Mouse (Mus musculus): Measurements from ENCODE around the gene Plce1. TPM values are rescaled to one million over a fixed set of nuclear protein-coding genes. Genes with fewer than 3 reads are reported as not detected.
"Not testable (repeated sequence)": the region's sequence is repeated elsewhere in the genome, so short reads cannot be mapped to it uniquely, and the experiment has no call there.

Gene Plce1
- total RNA-seq, 2 experiments from 2014 or later: 18.6 to 23.0 TPM

GRCm38 (mm10) chr19:38639050-38639449 is 158.1 kb downstream of the Plce1 start:
- no peak for DNase-seq

GRCm38 (mm10) chr19:38639805-38640204 is 158.9 kb downstream of the Plce1 start:
- peak; percentile 68 for DNase-seq

GRCm38 (mm10) chr19:38642515-38642914 is 161.6 kb downstream of the Plce1 start:
- DNase-seq: not testable (repeated sequence)

- DNase-seq: no peak
Measured at GRCm38 (mm10) chr19:38644871-38645595, 164.1 kb downstream of the Plce1 start.

DNA sequence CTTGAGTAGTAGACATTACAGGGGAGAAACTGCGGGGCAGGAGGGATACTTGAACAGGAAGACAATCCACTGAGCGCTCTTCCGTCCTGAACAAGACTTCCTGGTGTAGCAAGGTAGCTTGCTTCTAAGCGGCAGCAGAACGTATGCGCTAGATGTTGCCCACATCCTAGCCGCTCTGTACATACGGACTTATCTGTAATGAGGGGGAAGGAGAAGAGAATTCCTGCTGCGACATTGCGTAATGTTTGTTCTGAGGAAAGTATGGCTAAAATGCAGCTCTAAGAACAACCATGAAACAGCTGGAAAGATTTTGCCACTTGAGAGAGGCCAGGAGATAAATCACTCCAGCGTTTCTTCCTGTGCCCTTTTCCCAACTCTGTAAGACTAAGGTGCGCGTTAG is 177.1 kb downstream of the Plce1 start:
- DNase-seq: no peak

DNA sequence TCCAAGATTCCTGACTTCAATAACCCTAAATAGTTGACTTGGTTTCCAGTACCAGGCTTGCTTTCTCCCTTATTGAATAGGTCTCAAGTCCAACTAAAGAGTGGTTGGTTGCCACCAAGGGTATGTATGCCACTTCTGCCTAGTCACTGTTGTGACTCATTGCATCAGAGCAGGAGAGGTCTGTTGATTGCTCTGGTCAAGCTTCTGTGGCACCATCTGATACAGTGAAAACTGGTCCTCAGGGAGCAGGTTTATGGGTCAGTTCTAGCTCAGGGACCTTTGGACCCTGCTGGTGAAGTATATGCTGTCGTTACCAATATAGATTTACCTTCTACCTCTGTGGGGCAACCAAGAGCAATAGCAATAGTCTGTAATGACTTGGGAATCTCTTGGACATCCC is 184.5 kb downstream of the Plce1 start:
- DNase-seq: no peak

GRCm38 (mm10) chr19:38672015-38672600 is 191.2 kb downstream of the Plce1 start:
- DNase-seq: no peak

DNA sequence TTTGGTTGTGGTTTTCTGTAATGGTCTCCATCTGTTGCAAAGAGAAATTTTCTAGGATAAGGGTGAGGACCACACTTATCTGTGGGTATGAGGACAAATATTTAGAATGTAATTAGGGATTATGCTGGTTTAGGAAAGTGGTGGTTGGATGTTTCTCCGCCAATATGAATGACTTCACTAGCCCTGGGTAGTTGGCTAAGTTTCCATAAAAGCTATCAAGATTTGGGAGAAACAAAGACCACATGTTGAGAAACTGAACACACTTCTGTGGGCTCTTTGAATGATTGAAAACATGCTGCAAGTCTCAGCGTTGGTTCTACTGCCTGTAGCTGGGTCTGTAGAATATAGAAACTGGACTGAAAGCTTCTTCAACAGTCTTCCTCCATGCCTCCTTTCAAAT is 193.0 kb downstream of the Plce1 start:
- no peak for DNase-seq

DNA sequence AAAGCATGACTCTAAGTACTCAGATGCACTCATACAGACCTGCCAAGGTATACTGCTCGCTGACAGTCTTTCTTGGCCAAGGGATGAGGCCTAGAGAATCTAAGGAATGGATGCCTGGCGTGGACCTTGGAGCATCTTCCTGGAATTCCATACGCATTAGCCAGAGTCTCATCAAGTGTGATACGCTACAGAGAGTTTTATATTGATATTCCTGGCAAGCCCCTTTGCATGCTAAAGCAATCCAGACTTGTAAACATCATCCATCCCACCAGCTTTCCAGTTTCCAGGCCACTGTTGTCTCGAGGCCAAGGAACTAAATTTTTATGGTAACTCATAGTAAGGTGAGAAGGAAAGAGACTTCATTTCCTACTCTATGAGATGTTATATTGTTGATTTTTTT is 197.7 kb downstream of the Plce1 start:
- no peak for DNase-seq

DNA sequence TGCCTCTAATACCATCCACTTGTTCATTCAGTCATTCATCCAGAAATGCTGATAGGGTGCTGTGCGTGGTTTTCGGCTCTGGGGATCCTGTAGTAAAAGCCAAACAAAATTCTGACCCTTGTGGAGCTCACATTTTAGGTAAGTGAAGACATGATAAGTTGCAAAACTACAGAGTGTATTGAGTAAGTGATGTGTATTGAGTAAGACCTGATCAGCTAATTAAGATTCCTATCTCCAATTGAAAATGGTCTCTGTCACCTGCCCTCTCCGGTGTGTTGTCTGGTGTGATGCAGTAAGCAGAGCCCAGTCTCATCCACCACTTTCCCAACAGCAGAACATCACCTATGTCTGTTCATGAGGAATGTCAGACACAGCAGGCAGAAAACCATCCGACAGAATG is 198.6 kb downstream of the Plce1 start:
- no peak for DNase-seq

DNA sequence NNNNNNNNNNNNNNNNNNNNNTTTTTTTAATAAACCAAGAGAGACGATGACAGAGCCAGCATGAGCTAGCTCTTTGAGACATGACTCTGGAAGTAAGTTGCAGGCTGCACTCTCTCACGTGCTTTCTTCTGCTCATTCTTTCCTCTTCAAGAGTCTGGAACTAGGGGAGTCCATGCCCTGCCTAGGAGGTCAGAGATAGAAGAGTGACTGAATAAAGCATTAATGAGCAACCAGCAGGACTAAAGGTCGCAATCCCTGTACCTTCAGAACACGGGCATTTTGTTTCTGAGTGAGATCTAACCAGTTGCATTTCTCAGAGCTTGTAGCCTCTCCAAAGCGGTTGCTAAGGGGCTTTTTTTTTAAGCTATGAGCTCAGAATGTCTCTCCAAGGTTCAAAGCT is 206.4 kb downstream of the Plce1 start:
- no peak for DNase-seq

DNA sequence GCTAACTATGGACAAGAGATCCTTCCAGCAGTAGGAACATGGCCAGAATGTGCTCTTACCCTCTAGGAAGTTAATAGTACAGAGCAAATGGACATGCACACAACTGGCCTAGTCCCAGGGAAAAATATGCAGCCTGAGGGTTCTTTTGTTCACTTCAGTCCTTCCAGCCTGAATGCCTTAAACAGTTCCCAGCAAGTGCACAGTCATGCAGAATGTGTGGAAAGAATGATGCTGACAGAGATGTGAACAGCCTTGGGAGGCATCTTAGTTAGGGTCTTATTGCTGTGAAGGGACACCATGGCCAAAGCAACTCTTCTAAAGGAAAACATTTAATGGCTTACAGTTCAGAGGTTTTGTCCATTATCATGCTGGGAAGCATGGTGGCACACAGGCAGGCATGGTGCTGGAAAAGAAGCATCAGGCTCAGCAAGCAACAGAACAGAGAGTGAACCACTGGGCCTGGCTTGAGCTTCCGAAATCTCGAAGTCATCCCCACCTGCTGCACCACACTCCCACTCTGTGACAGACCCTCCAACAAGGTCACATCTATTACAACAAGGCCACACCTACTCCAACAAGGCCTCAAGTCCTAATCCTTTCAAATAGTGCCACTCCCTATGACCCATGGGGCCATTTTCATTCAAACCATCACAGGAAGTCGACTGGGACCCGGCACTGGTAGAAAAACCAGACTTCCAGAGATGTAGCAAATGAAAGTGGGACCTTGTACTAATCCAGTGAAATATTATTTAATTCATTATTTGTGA is 208.0 kb downstream of the Plce1 start:
- no peak for DNase-seq

DNA sequence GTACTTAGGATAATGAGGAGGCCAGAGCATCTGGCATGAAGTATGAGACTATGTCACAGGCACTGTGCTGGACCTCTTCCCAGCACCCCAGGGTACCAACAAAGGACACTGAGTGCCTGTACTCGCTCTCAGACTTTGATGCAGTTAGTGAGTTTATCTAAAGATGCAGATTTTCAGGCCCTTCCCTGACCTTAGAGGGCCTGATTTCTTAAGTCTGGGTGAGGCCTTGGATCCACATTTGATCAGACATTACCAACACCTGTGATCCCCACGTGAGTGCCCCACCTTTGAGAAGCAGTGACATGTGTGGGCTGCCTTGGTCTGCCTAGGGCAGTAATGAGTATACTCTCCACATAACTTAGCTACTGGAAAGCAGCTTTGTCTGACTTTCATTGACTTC is 209.4 kb downstream of the Plce1 start:
- DNase-seq: no peak

GRCm38 (mm10) chr19:38691533-38691932 is 210.6 kb downstream of the Plce1 start:
- DNase-seq: no peak

GRCm38 (mm10) chr19:38693331-38693730 is 212.4 kb downstream of the Plce1 start:
- no peak for DNase-seq

DNA sequence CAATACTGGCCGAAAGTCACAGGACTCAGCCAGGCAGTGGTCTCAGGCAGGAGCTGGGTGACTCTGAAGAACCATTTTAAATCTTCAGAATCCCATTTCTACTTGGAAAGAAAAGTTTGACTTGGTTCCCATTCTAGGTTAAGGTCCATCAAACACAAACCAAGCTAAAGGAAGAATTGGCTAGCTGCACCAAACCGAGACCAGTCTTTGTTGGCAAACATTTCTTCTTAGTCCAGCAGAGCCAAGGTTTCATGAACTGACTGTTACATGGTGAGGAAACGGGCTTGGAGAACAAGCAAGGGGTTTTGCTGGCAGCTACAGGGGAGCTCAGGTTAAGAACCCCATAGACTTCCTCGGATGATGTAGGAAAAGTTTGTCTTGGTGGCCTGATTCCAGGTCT is 212.9 kb downstream of the Plce1 start:
- DNase-seq: no peak

DNA sequence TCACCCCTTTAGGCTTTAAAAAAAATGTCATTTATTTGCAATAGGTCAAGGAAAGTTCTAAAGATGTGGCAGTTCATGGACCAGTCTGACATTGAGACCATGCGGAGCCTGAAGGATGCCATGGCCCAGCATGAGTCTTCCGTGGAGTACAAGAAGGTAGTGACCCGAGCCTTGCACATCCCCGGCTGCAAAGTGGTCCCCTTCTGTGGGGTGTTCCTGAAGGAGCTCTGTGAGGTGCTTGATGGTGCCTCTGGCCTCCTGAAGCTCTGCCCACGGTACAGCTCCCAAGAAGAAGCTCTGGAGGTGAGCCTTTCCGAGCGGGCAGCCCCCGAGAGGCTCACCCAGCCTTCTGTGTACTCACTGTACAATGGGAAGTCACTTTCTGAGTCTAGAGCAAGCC is 220.9 kb downstream of the Plce1 start:
- no peak for DNase-seq

- no peak for DNase-seq
Measured at GRCm38 (mm10) chr19:38704742-38705141, 223.8 kb downstream of the Plce1 start.

GRCm38 (mm10) chr19:38705244-38705643 is 224.3 kb downstream of the Plce1 start:
- no peak for DNase-seq

GRCm38 (mm10) chr19:38706449-38706848 is 225.5 kb downstream of the Plce1 start:
- no peak for DNase-seq

DNA sequence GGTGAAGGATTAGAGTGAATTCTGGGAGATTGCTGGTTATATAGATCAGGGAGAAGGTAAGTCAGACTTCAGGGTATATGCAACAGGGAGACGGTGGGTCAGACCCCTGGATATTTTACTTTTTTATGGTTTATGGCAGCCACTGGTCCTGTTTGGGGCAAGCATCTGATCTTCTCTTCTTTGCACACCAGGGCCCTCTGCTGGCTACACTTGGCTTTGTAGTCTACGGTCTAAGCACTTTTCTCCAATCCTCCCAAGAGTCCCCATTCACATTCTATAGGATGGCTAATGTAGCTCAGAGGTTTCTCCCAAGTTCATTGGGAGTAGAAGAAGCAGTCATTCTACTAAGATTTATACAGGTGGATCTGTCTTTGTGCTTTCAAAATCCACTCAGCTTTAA is 228.5 kb downstream of the Plce1 start:
- peak; percentile 32 for DNase-seq

DNA sequence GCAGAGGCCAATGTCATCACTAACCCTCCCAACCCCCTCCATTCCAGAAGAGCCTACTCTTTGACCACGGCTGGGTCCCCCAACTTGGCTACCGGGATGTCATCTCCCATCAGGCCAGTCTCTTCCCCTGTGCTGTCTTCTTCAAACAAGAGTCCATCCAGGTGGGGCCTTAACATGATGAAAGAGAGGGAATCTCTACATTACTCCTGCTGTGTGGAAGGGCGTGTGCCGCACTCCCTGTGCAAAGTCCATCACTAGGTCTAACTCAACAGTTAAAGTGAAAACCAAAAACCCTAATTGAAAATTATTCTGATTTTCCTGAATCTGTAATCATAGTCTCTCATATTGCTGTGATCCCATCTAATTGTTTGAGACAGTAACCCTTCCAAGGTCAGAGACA is 240.9 kb downstream of the Plce1 start:
- no peak for DNase-seq

DNA sequence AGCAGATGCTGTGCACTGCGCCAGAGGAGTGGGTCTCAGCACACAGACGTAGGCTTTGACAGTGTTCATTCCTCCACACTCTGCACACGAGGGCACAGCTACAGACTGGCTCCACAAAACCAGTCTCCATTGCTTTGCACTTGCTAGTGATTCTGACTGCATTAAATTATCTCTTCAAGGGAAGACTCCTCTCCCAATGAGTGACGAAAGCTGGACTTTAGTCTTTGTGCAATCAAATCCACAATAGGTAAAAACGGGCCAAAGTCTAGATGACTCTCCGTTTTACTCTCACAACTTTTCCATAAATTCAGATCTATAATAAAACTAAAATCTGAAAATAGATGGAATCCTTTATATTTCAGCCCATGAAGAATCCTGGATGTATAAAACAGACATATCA is 242.1 kb downstream of the Plce1 start:
- no peak for DNase-seq

- DNase-seq: no peak
Measured at GRCm38 (mm10) chr19:38723969-38724368, 243.1 kb downstream of the Plce1 start.

All from gastrocnemius, postnatal 10 days (tissue).